Mouse (Mus musculus) G1E-ER4 (cell line): ENCODE measurements around the gene Tmem88. TPM values are rescaled to one million over a fixed set of nuclear protein-coding genes. Genes with fewer than 3 reads are reported as not detected.

Experiments used
- GATA1 ChIP-seq: IDR thresholded peaks from one replicate; pipeline ENCODE4 v1.8.0; 2012; ENCODE audit warnings: low read length, inconsistent platforms
- polyA plus RNA-seq: library from polyadenylated mRNA; stranded (reverse); fragments of >175 nt; gene quantifications from 2 replicates; pipeline ENCODE4 v1.2.3, GENCODE M21; 2012

The Tmem88 gene
- polyA plus RNA-seq, 1 experiment = 3.6 TPM

- TF ChIP-seq GATA1 = no peak
Observed at GRCm38 (mm10) chr11:69419443-69419812, 21.4 kb upstream of the Tmem88 start.

GRCm38 (mm10) chr11:69418481-69419442 is 20.7 kb upstream of the Tmem88 start:
- no peak for TF ChIP-seq GATA1

- TF ChIP-seq GATA1 = no peak
Observed at GRCm38 (mm10) chr11:69417449-69418384, 19.7 kb upstream of the Tmem88 start.

- no peak for TF ChIP-seq GATA1
Observed at GRCm38 (mm10) chr11:69416921-69417448, 19.0 kb upstream of the Tmem88 start.

GRCm38 (mm10) chr11:69416509-69416908 is 18.5 kb upstream of the Tmem88 start:
- no peak for TF ChIP-seq GATA1

GRCm38 (mm10) chr11:69415668-69416451 is 17.8 kb upstream of the Tmem88 start:
- no peak for TF ChIP-seq GATA1

GRCm38 (mm10) chr11:69415327-69415667 is 17.3 kb upstream of the Tmem88 start:
- TF ChIP-seq GATA1 = no peak

GRCm38 (mm10) chr11:69414421-69415326 is 16.6 kb upstream of the Tmem88 start:
- TF ChIP-seq GATA1 = no peak

- no peak for TF ChIP-seq GATA1
Observed at GRCm38 (mm10) chr11:69413221-69414181, 15.5 kb upstream of the Tmem88 start, which contains the start of gene Kdm6b. Gene Kdm6b (minus strand): TSS chr11:69413675.

GRCm38 (mm10) chr11:69412548-69412947 is 14.5 kb upstream of the Tmem88 start:
- TF ChIP-seq GATA1 = no peak

- no peak for TF ChIP-seq GATA1
Observed at GRCm38 (mm10) chr11:69411538-69412203, 13.6 kb upstream of the Tmem88 start.

GRCm38 (mm10) chr11:69411073-69411535 is 13.1 kb upstream of the Tmem88 start:
- no peak for TF ChIP-seq GATA1
